Mouse (Mus musculus): Measurements from ENCODE around the gene Usp6nl.

The Usp6nl gene

GRCm38 (mm10) chr2:6331324-6332137 is 9.1 kb downstream of the Usp6nl start:
- no peak for DNase-seq (ENCODE audit: low read depth, low spot score)

GRCm38 (mm10) chr2:6333570-6333969 is 11.1 kb downstream of the Usp6nl start:
- DNase-seq (ENCODE audit: low read depth, low spot score): no peak

- no peak for DNase-seq (ENCODE audit: low read depth, low spot score)
Observed at GRCm38 (mm10) chr2:6334011-6334410, 11.5 kb downstream of the Usp6nl start.

- no peak for DNase-seq (ENCODE audit: low read depth, low spot score)
Observed at GRCm38 (mm10) chr2:6335032-6335735, 12.7 kb downstream of the Usp6nl start.

- no peak for DNase-seq (ENCODE audit: low read depth, low spot score)
Observed at GRCm38 (mm10) chr2:6336013-6336412, 13.5 kb downstream of the Usp6nl start.

GRCm38 (mm10) chr2:6336649-6337048 is 14.2 kb downstream of the Usp6nl start:
- DNase-seq (ENCODE audit: low read depth, low spot score): no peak

- peak; percentile 62 for DNase-seq (ENCODE audit: low read depth, low spot score)
Observed at GRCm38 (mm10) chr2:6337436-6337835, 15.0 kb downstream of the Usp6nl start.

- peak; percentile 46 for DNase-seq (ENCODE audit: low read depth, low spot score)
Observed at GRCm38 (mm10) chr2:6338031-6338629, 15.7 kb downstream of the Usp6nl start.

- DNase-seq (ENCODE audit: low read depth, low spot score): no peak
Observed at GRCm38 (mm10) chr2:6340439-6340838, 18.0 kb downstream of the Usp6nl start.

GRCm38 (mm10) chr2:6341496-6341895 is 19.0 kb downstream of the Usp6nl start:
- no peak for DNase-seq (ENCODE audit: low read depth, low spot score)

- DNase-seq (ENCODE audit: low read depth, low spot score): no peak
Observed at GRCm38 (mm10) chr2:6349256-6350092, 27.0 kb downstream of the Usp6nl start.

- DNase-seq (ENCODE audit: low read depth, low spot score): peak; percentile 28
Observed at GRCm38 (mm10) chr2:6350164-6350563, 27.7 kb downstream of the Usp6nl start.

GRCm38 (mm10) chr2:6350931-6351695 is 28.6 kb downstream of the Usp6nl start:
- peak; percentile 78 for DNase-seq (ENCODE audit: low read depth, low spot score)

GRCm38 (mm10) chr2:6352541-6352971 is 30.1 kb downstream of the Usp6nl start:
- peak; percentile 66 for DNase-seq (ENCODE audit: low read depth, low spot score)

- no peak for DNase-seq (ENCODE audit: low read depth, low spot score)
Observed at GRCm38 (mm10) chr2:6353060-6353459, 30.6 kb downstream of the Usp6nl start.

GRCm38 (mm10) chr2:6357306-6357705 is 34.8 kb downstream of the Usp6nl start:
- DNase-seq (ENCODE audit: low read depth, low spot score): no peak

GRCm38 (mm10) chr2:6359645-6360044 is 37.2 kb downstream of the Usp6nl start:
- no peak for DNase-seq (ENCODE audit: low read depth, low spot score)

GRCm38 (mm10) chr2:6363126-6363525 is 40.7 kb downstream of the Usp6nl start:
- no peak for DNase-seq (ENCODE audit: low read depth, low spot score)

GRCm38 (mm10) chr2:6363922-6364321 is 41.5 kb downstream of the Usp6nl start:
- no peak for DNase-seq (ENCODE audit: low read depth, low spot score)

GRCm38 (mm10) chr2:6366521-6366928 is 44.1 kb downstream of the Usp6nl start:
- no peak for DNase-seq (ENCODE audit: low read depth, low spot score)

GRCm38 (mm10) chr2:6366973-6367372 is 44.5 kb downstream of the Usp6nl start:
- DNase-seq (ENCODE audit: low read depth, low spot score): no peak
